Mouse (Mus musculus): ENCODE data around the gene Fbxw4. TPM values are rescaled to one million over a fixed set of nuclear protein-coding genes. Genes with fewer than 3 reads are reported as not detected.

The Fbxw4 gene
- polyA plus RNA-seq, 1 experiment, result not detected

- H3K4me1 ChIP-seq (ENCODE audit: control insufficient read depth, insufficient read depth, low read length), result peaks cover 8% of the 10 kb centered on the region
Observed at GRCm38 (mm10) chr19:45608648-45609339, 51.3 kb downstream of the Fbxw4 start.

GRCm38 (mm10) chr19:45607479-45607878, 52.6 kb downstream of the Fbxw4 start:
- H3K27ac ChIP-seq (ENCODE audit: insufficient read depth, low read depth, low read length), result no peak overlapping the region
- 46% methylated on average over 7 of the region's 7 CpGs for WGBS
- no peak overlapping the region for H3K4me3 ChIP-seq (ENCODE audit: insufficient read depth, low read depth, low read length)
- peaks cover 8% of the 10 kb centered on the region for H3K4me1 ChIP-seq (ENCODE audit: control insufficient read depth, insufficient read depth, low read length)
- TF ChIP-seq POLR2A (IDR thresholded peaks at IDR 0.05; ENCODE audit: insufficient read depth, low read depth, low read length) (no peak), CTCF (IDR thresholded peaks at IDR 0.05; ENCODE audit: insufficient read depth, low read depth, low read length) (no peak)

More at GRCm38 (mm10) chr19:45608648-45609339, 51.3 kb downstream of the Fbxw4 start:
- no peak overlapping the region for H3K4me3 ChIP-seq (ENCODE audit: insufficient read depth, low read depth, low read length)
- TF ChIP-seq CTCF (IDR thresholded peaks at IDR 0.05; ENCODE audit: insufficient read depth, low read depth, low read length), result no peak
- TF ChIP-seq POLR2A (IDR thresholded peaks at IDR 0.05; ENCODE audit: insufficient read depth, low read depth, low read length), result no peak
- WGBS, result 86% methylated on average over 13 of the region's 13 CpGs
- no peak overlapping the region for H3K27ac ChIP-seq (ENCODE audit: insufficient read depth, low read depth, low read length)

- 95% methylated on average over 4 of the region's 4 CpGs for WGBS
- H3K27ac ChIP-seq (ENCODE audit: insufficient read depth, low read depth, low read length), result no peak overlapping the region
- H3K4me3 ChIP-seq (ENCODE audit: insufficient read depth, low read depth, low read length), result no peak overlapping the region
- peaks cover 8% of the 10 kb centered on the region for H3K4me1 ChIP-seq (ENCODE audit: control insufficient read depth, insufficient read depth, low read length)
- TF ChIP-seq POLR2A (IDR thresholded peaks at IDR 0.05; ENCODE audit: insufficient read depth, low read depth, low read length), result no peak
- no peak for TF ChIP-seq CTCF (IDR thresholded peaks at IDR 0.05; ENCODE audit: insufficient read depth, low read depth, low read length)
Observed at GRCm38 (mm10) chr19:45606701-45607100, 53.4 kb downstream of the Fbxw4 start.

- Histone ChIP-seq H3K4me3 (ENCODE audit: insufficient read depth, low read depth, low read length) (no peak overlapping the region), H3K4me1 (ENCODE audit: control insufficient read depth, insufficient read depth, low read length) (peaks cover 6% of the 10 kb centered on the region), H3K27ac (ENCODE audit: insufficient read depth, low read depth, low read length) (no peak overlapping the region)
- TF ChIP-seq CTCF (IDR thresholded peaks at IDR 0.05; ENCODE audit: insufficient read depth, low read depth, low read length), result no peak
- no peak for TF ChIP-seq POLR2A (IDR thresholded peaks at IDR 0.05; ENCODE audit: insufficient read depth, low read depth, low read length)
- 97% methylated on average over 5 of the region's 5 CpGs for WGBS
Observed at GRCm38 (mm10) chr19:45602606-45603005, 57.5 kb downstream of the Fbxw4 start.

GRCm38 (mm10) chr19:45597106-45597505, 63.0 kb downstream of the Fbxw4 start:
- Histone ChIP-seq H3K27ac (ENCODE audit: insufficient read depth, low read depth, low read length) (no peak overlapping the region), H3K4me3 (ENCODE audit: insufficient read depth, low read depth, low read length) (no peak overlapping the region), H3K4me1 (ENCODE audit: control insufficient read depth, insufficient read depth, low read length) (no peaks in the 10 kb centered on the region; the same call in 1 of the 2 replicates)
- TF ChIP-seq CTCF (IDR thresholded peaks at IDR 0.05; ENCODE audit: insufficient read depth, low read depth, low read length) (no peak), POLR2A (IDR thresholded peaks at IDR 0.05; ENCODE audit: insufficient read depth, low read depth, low read length) (no peak)
- 84% methylated on average over 4 of the region's 4 CpGs for WGBS

- Histone ChIP-seq H3K4me1 (ENCODE audit: control insufficient read depth, insufficient read depth, low read length) (peaks cover 2% of the 10 kb centered on the region; the same call in 1 of the 2 replicates), H3K27ac (ENCODE audit: insufficient read depth, low read depth, low read length) (no peak overlapping the region), H3K4me3 (ENCODE audit: insufficient read depth, low read depth, low read length) (no peak overlapping the region)
- 83% methylated on average over 6 of the region's 6 CpGs for WGBS
- TF ChIP-seq CTCF (IDR thresholded peaks at IDR 0.05; ENCODE audit: insufficient read depth, low read depth, low read length) (no peak), POLR2A (IDR thresholded peaks at IDR 0.05; ENCODE audit: insufficient read depth, low read depth, low read length) (no peak)
Observed at GRCm38 (mm10) chr19:45596434-45596833, 63.7 kb downstream of the Fbxw4 start.

GRCm38 (mm10) chr19:45596019-45596418, 64.1 kb downstream of the Fbxw4 start:
- Histone ChIP-seq H3K4me1 (ENCODE audit: control insufficient read depth, insufficient read depth, low read length) (peaks cover 3% of the 10 kb centered on the region; the same call in 1 of the 2 replicates), H3K4me3 (ENCODE audit: insufficient read depth, low read depth, low read length) (no peak overlapping the region), H3K27ac (ENCODE audit: insufficient read depth, low read depth, low read length) (no peak overlapping the region)
- 54% methylated on average over 7 of the region's 7 CpGs for WGBS
- TF ChIP-seq CTCF (IDR thresholded peaks at IDR 0.05; ENCODE audit: insufficient read depth, low read depth, low read length), result no peak
- TF ChIP-seq POLR2A (IDR thresholded peaks at IDR 0.05; ENCODE audit: insufficient read depth, low read depth, low read length), result no peak

GRCm38 (mm10) chr19:45595481-45595880, 64.6 kb downstream of the Fbxw4 start:
- H3K4me1 ChIP-seq (ENCODE audit: control insufficient read depth, insufficient read depth, low read length), result peaks cover 3% of the 10 kb centered on the region; the same call in 1 of the 2 replicates
- TF ChIP-seq CTCF (IDR thresholded peaks at IDR 0.05; ENCODE audit: insufficient read depth, low read depth, low read length), result no peak
- TF ChIP-seq POLR2A (IDR thresholded peaks at IDR 0.05; ENCODE audit: insufficient read depth, low read depth, low read length), result no peak
- no peak overlapping the region for H3K27ac ChIP-seq (ENCODE audit: insufficient read depth, low read depth, low read length)
- 87% methylated on average over 6 of the region's 6 CpGs for WGBS
- H3K4me3 ChIP-seq (ENCODE audit: insufficient read depth, low read depth, low read length), result no peak overlapping the region

- H3K4me1 ChIP-seq (ENCODE audit: control insufficient read depth, insufficient read depth, low read length), result peaks cover 3% of the 10 kb centered on the region; the same call in 1 of the 2 replicates
- no peak for TF ChIP-seq POLR2A (IDR thresholded peaks at IDR 0.05; ENCODE audit: insufficient read depth, low read depth, low read length)
- 97% methylated on average over 7 of the region's 7 CpGs for WGBS
- no peak overlapping the region for H3K27ac ChIP-seq (ENCODE audit: insufficient read depth, low read depth, low read length)
- no peak overlapping the region for H3K4me3 ChIP-seq (ENCODE audit: insufficient read depth, low read depth, low read length)
Observed at GRCm38 (mm10) chr19:45594079-45594478, 66.0 kb downstream of the Fbxw4 start.
